Mouse (Mus musculus) urinary bladder, postnatal 25 days (tissue): Measurements from ENCODE around the gene Cxcr3.

ENCODE experiments used
- DNase-seq: peaks from one replicate; pipeline ENCODE4 v3.0.0; 2022; ENCODE audit warnings: low spot score

Cxcr3 gene

DNA sequence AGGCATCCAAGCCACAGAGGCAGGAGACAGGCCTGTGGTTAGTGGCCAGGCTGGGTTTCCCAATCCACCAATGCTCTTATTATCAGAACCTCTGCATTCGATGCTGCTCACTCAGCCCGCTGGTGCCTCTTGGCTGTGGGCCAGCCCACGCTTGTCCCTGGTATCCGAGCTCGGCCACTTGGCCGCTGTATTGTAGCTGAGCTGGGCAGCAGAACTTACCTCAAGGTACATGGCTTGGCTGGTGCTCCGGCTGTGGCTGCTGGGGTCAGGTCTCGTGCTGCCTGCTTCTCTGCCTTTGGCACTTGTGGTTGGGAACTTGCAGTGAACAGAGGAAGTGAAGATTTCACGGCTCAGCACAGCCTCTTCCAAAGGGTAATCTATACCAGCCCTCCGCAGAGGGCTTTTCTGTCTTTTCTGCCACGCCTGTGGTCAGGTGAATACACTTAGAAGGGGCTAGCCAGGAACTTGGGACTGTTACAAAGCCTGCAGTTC is at the start of gene Cxcr3:
Gene Cxcr3 (minus strand): TSS at position 442 of the 492 bp plus-strand sequence.
- DNase-seq, result no peak

DNA sequence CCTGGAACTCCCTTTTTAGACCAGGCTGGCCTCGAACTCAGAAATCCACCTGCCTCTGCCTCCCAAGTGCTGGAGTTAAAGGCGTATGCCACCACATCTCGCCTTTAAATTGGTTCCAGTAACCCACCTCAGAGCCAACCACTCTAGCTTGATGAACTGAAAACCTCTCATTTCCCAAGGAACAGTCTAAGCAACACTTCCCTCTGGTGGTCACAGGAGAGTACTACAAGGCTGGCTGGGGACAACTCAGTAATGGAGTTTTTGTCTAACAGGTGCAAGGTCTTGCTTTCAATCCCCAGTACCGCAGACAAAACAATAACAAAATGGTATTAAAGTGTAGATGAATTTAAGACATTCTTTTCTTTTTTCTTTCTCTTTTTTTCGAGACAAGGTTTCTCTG is 38.0 kb upstream of the Cxcr3 start:
- peak; percentile 14 for DNase-seq

DNA sequence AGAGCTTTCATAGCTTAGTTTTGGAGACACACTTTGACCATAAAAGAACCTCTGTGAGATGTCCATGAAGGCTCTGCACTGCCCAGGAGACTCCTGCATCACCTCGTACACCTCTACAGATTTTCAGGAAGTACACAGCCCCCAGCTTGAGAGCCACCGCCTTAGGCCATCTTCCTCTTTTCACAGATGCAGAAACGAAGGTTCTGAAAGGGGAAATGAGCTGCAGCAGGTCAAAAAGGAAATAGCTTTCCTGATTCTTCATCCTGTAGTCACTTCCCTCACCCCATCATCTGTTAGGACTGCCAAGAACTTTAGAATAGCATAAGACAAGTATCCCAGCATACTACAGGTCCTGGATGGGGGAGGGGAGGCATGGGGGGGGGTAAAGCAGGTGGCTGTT is 36.2 kb upstream of the Cxcr3 start:
- DNase-seq, result no peak

DNA sequence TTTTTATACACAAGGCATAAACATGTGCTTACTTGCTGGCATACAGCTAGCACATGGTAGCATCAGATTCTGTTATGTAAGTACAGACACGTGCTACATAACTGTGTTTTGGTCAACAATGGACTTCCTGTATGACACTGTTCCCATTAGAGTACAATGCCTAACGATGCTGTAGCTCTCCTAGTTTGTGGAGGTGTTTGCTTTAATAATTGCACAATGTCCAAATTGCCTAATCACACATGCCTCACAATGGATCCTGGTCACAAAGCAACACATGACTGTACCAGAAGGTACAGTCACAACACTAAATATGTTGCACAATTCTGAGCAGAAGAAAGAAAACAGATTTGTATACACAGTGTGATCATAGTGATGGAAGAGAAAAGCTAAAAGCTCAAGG is 35.4 kb upstream of the Cxcr3 start:
- DNase-seq, result no peak

- DNase-seq, result no peak
Measured at GRCm38 (mm10) chrX:101767280-101767679, 33.2 kb upstream of the Cxcr3 start.

GRCm38 (mm10) chrX:101765111-101765510 is 31.0 kb upstream of the Cxcr3 start:
- DNase-seq, result no peak

- no peak for DNase-seq
Measured at GRCm38 (mm10) chrX:101764621-101765020, 30.6 kb upstream of the Cxcr3 start.

DNA sequence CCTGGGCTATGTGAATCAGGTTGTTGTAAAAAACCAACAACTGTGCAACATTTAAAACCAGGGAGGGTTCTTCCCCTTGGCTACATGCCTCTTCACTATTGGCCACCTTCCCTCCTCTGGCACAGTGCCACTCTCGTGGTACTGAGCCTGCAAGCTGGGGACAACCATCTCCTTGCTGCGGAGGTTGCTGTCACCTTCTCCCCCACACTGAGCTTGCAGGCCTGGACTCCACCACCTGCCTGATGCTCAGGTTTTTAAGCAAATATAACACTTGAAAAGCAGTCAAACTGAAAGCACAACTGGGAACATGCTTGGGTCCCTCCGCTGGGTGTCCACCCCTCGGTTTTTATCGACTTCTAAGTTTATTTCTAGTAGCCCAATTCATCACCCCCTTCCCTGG is 20.4 kb upstream of the Cxcr3 start:
- no peak for DNase-seq

DNA sequence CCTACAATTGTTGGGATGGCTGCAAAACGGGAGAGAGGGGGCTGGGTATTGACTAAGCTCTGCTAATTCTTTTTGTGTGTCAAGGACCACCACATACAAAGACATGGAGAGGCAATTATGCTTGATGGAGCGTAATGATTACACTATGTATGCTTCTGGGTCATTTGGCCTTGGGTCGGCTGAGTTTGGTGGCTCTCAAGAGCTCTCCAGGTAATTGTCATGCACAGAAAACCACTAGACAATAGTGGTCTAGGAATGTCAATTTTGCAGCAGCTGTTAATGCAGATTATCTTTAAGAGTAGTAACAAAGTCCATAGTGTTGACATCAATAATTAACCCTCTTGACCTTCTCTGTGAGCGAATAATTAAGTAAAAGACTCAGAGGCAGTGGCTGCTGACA is 16.1 kb upstream of the Cxcr3 start:
- DNase-seq, result no peak

DNA sequence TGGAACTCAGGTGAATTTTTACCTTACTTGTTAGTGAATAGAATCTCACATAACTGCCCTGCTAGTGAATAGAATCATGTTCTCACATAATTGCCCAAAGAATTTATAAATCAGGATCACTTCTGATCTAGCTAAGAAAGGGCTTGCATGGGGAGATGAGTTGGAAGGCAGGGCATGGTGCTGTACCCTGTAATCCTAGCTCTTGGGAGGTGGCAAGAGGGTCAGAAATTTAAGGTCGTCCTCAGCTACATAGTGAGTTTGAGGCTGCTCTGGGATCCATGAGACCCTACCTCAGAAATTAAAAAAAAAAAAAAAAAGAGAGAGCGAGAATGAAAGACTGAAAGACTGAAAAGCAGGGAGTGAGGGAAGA is 7.0 kb upstream of the Cxcr3 start:
- DNase-seq, result no peak

DNA sequence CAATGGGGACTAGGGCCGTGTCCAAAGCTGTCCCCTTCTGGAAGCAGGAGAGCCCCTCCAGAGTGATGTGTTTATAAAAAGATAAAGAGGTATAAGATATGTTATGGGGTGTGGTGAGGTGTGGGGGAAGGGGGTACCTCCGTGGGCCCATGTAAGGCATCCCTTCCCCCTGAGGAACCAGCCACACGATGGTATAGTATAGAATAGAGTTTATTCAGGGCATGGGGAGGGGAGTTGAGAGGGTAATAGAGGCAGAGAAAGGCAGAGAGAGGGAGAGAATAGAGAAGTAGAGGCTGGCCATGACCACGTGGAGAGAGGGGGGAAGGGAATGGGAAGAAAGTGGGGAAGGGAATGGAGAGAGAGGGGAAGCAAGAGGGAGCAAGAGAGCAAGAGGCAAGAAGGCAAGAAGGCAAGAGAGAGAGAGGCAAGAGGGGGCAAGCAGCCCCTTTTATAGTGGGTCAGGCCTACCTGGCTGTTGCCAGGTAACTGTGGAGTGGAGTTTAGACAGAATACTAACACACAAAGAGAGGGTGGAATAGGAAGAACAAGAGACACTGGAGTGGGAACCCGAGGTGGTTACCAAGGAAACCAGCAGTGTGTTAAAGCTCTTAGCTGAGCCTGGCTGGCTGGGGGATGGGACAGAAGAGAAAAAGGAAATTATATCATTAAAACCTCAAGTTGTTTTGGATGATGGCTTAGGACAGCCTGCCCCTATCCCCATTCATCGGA is 6.4 kb upstream of the Cxcr3 start:
- DNase-seq, result no peak

GRCm38 (mm10) chrX:101737201-101737600 is 3.1 kb upstream of the Cxcr3 start:
- no peak for DNase-seq

- no peak for DNase-seq
Measured at GRCm38 (mm10) chrX:101734981-101735380, 912 bp upstream of the Cxcr3 start.

DNA sequence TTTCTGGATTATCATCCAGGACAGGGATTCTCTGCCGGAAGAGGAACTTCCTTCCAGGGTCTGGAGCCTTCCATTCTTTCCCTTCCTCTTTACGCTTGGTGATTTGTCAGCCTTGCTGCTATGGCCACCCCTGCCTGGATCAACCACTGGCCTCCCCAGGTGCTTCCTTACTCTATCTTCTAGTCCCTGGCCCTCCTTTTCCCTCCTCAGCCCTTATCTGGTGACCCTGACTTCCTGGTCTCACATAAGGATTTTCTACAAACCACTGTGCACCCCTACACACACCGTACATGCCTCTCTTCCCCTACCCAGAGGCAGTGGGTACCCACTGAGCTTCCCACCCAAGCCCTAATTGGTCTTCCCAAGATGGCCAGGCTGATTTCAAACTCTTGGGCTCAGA is 781 bp downstream of the Cxcr3 start:
- DNase-seq, result no peak

- no peak for DNase-seq
Measured at GRCm38 (mm10) chrX:101732644-101733043, 1.4 kb downstream of the Cxcr3 start.

GRCm38 (mm10) chrX:101730010-101730409 is 4.1 kb downstream of the Cxcr3 start:
- no peak for DNase-seq

DNA sequence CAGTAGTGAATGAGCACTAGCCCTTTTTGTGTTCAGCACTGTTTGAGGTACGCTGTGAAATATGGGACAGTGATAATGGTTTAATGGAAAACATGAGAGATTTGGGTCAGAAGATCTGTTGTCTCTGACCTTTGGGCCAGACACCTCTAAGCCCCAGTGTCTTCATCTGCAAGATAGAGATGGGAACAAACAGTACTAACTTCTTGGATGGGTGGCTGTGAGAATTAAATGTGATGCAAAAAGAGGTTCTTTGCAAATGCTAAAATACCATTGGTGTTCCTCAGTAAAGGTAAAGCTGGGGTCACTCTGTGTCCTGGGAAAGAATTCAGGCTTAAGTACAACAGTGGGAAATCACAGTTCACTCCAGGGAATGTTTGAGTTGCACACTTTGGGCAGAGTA is 13.7 kb downstream of the Cxcr3 start:
- DNase-seq, result no peak

DNA sequence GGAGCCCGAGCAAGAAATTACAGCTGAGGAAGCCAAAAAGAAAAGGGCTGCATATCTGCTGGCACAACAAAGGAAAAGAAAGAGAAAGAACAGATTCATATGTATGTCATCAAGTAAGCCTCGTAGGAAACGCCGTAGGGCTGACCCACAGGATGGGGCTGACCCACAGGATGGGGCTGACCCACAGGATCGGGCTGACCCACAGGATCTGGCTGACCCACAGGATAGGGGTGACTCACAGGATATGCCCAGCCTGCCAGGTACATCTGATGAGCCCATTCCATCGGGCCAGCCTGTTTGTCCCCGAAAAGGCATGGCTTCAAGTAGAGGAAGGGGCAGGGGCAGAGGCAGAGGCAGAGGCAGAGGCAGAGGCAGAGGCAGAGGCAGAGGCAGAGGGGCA is 29.0 kb downstream of the Cxcr3 start:
- no peak for DNase-seq

- DNase-seq, result no peak
Measured at GRCm38 (mm10) chrX:101698232-101698631, 35.8 kb downstream of the Cxcr3 start.

DNA sequence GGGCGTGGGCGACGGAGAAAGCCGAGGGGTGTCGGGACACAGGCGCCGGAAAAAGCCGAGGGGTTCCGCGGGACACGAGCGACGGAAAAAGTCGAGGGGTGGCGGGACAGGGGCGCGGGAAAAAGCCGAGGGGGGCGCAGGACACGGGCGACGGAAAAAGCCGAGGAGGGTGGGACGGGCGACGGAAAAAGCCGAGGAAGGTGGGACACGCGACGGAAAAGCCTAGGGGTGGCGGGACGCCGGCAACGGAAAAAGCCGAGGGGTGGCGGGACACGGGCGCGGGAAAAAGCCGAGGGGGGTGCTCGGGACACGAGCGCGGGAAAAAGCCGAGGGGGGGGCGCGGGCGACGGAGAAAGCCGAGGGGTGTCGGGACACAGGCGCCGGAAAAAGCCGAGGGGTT is 36.5 kb downstream of the Cxcr3 start:
- no peak for DNase-seq

DNA sequence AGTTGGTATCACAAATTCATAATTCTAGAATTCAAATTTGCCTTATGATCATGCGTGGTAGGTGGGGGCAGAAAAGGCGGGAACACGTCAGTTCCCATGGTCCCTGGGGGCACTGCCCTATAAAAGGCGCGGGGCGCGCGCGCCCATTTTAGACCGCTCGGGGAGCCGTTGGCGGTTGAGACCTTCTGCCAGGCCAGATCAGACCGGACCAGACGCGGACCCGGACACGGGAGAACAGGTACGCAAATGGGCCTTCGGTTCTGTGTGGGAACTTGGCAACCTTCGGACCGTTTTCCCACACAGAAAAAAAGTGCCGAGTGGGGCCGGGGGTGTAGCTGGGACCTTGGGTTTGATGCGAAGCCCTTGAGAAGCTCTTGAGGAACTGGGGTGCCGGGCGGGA is 38.4 kb downstream of the Cxcr3 start:
- DNase-seq, result no peak
